Mouse (Mus musculus): Measurements from ENCODE around the gene Slc9a3r1.

Gene Slc9a3r1

GRCm38 (mm10) chr11:115162205-115162601, 938 bp upstream of the Slc9a3r1 start:
- in situ Hi-C loops (cut with MboI; ENCODE audit: low sequenced_read_pairs): no loop called here

- in situ Hi-C loops (cut with MboI; ENCODE audit: low sequenced_read_pairs): no loop called here
These were observed 518 bp downstream of the Slc9a3r1 start for GRCm38 (mm10) chr11:115163568-115164150.

GRCm38 (mm10) chr11:115164341-115164975, 1.3 kb downstream of the Slc9a3r1 start:
- in situ Hi-C loops (cut with MboI; ENCODE audit: low sequenced_read_pairs): no loop called here

- in situ Hi-C loops (cut with MboI; ENCODE audit: low sequenced_read_pairs): no loop called here
These were observed 1.8 kb downstream of the Slc9a3r1 start for GRCm38 (mm10) chr11:115164976-115165374.

- in situ Hi-C loops (cut with MboI; ENCODE audit: low sequenced_read_pairs): no loop called here
These were observed 3.6 kb downstream of the Slc9a3r1 start for GRCm38 (mm10) chr11:115166776-115167175.

GRCm38 (mm10) chr11:115167631-115168249, 4.6 kb downstream of the Slc9a3r1 start:
- in situ Hi-C loops (cut with MboI; ENCODE audit: low sequenced_read_pairs): no loop called here

GRCm38 (mm10) chr11:115169430-115169829, 6.3 kb downstream of the Slc9a3r1 start:
- in situ Hi-C loops (cut with MboI; ENCODE audit: low sequenced_read_pairs): no loop called here

GRCm38 (mm10) chr11:115171125-115171524, 8.0 kb downstream of the Slc9a3r1 start:
- in situ Hi-C loops (cut with MboI; ENCODE audit: low sequenced_read_pairs): no loop called here

- in situ Hi-C loops (cut with MboI; ENCODE audit: low sequenced_read_pairs): no loop called here
These were observed 9.7 kb downstream of the Slc9a3r1 start for GRCm38 (mm10) chr11:115172825-115173287.

GRCm38 (mm10) chr11:115173549-115174339, 10.6 kb downstream of the Slc9a3r1 start:
- in situ Hi-C loops (cut with MboI; ENCODE audit: low sequenced_read_pairs): no loop called here

GRCm38 (mm10) chr11:115176399-115177190, 13.5 kb downstream of the Slc9a3r1 start:
- in situ Hi-C loops (cut with MboI; ENCODE audit: low sequenced_read_pairs): no loop called here

- in situ Hi-C loops (cut with MboI; ENCODE audit: low sequenced_read_pairs): no loop called here
These were observed 14.5 kb downstream of the Slc9a3r1 start for GRCm38 (mm10) chr11:115177559-115178195.

GRCm38 (mm10) chr11:115178766-115179165, 15.6 kb downstream of the Slc9a3r1 start:
- in situ Hi-C loops (cut with MboI; ENCODE audit: low sequenced_read_pairs): no loop called here

- in situ Hi-C loops (cut with MboI; ENCODE audit: low sequenced_read_pairs): no loop called here
These were observed 16.1 kb downstream of the Slc9a3r1 start for GRCm38 (mm10) chr11:115179191-115179590.

- in situ Hi-C loops (cut with MboI; ENCODE audit: low sequenced_read_pairs): no loop called here
These were observed 16.7 kb downstream of the Slc9a3r1 start for GRCm38 (mm10) chr11:115179881-115180280.

- in situ Hi-C loops (cut with MboI; ENCODE audit: low sequenced_read_pairs): no loop called here
These were observed 18.9 kb downstream of the Slc9a3r1 start for GRCm38 (mm10) chr11:115181913-115182638.

- in situ Hi-C loops (cut with MboI; ENCODE audit: low sequenced_read_pairs): no loop called here
These were observed 21.8 kb downstream of the Slc9a3r1 start for GRCm38 (mm10) chr11:115184973-115185372.

GRCm38 (mm10) chr11:115187224-115187639, 24.1 kb downstream of the Slc9a3r1 start, which contains the start of gene Tmem104:
Gene Tmem104, plus strand, starts transcription at chr11:115187487.
- in situ Hi-C loops (cut with MboI; ENCODE audit: low sequenced_read_pairs): no loop called here

GRCm38 (mm10) chr11:115187693-115188092, 24.6 kb downstream of the Slc9a3r1 start, which contains the start of gene Nat9:
Gene Nat9, minus strand, starts transcription at chr11:115187859.
- in situ Hi-C loops (cut with MboI; ENCODE audit: low sequenced_read_pairs): no loop called here

Measured in CH12F3 (cell line).